Mouse (Mus musculus): Measurements from ENCODE around the gene R3hdm2. TPM values are rescaled to one million over a fixed set of nuclear protein-coding genes. Genes with fewer than 3 reads are reported as not detected.

R3hdm2 gene
- polyA plus RNA-seq, 1 experiment from 2014 or later: 36.1 TPM

GRCm38 (mm10) chr10:127349810-127350209 is 30.3 kb upstream of the R3hdm2 start:
- 78% methylated on average over 8 of the region's 8 CpGs for WGBS
- H3K9me3 ChIP-seq (replicated peaks; ENCODE audit: control insufficient read depth, low read length): no peaks in the 10 kb centered on the region
- ATAC-seq (replicated peaks; ENCODE audit: insufficient number of reproducible peaks, low FRiP score, low TSS enrichment, low read depth): no peak

GRCm38 (mm10) chr10:127350594-127351284 is 29.4 kb upstream of the R3hdm2 start:
- peak overlapping the region; percentile 43 for H3K4me2 ChIP-seq (ENCODE audit: low read depth, low read length)
- H3K36me3 ChIP-seq (replicated peaks; ENCODE audit: control insufficient read depth, insufficient read depth, low read depth, low read length): no peaks in the 10 kb centered on the region
- H3K27me3 ChIP-seq (ENCODE audit: control insufficient read depth, insufficient read depth, low read length): no peaks in the 10 kb centered on the region
- 9% methylated on average over 23 of the region's 24 CpGs for WGBS
- H3K4me1 ChIP-seq (ENCODE audit: control insufficient read depth, insufficient read depth, low read length): no peaks in the 10 kb centered on the region
- DNase-seq (ENCODE audit: low spot score) (peak; percentile 88), ATAC-seq (replicated peaks; ENCODE audit: insufficient number of reproducible peaks, low FRiP score, low TSS enrichment, low read depth) (peak; percentile 69)
- H3K9ac ChIP-seq (replicated peaks; ENCODE audit: low read length): peak overlapping the region; percentile 53
- H3K9me3 ChIP-seq (replicated peaks; ENCODE audit: control insufficient read depth, low read length): no peaks in the 10 kb centered on the region
- H3K27ac ChIP-seq (replicated peaks; ENCODE audit: low read depth, low read length): no peak overlapping the region
- no peak overlapping the region for H3K4me3 ChIP-seq (ENCODE audit: low read depth, low read length)

More at GRCm38 (mm10) chr10:127349810-127350209, 30.3 kb upstream of the R3hdm2 start:
- H3K4me1 ChIP-seq (ENCODE audit: control insufficient read depth, insufficient read depth, low read length): no peaks in the 10 kb centered on the region
- H3K27me3 ChIP-seq (ENCODE audit: control insufficient read depth, insufficient read depth, low read length): no peaks in the 10 kb centered on the region
- H3K36me3 ChIP-seq (replicated peaks; ENCODE audit: control insufficient read depth, insufficient read depth, low read depth, low read length): no peaks in the 10 kb centered on the region
- DNase-seq (ENCODE audit: low spot score): no peak
- no peak overlapping the region for H3K27ac ChIP-seq (replicated peaks; ENCODE audit: low read depth, low read length)
- no peak overlapping the region for H3K4me3 ChIP-seq (ENCODE audit: low read depth, low read length)
- no peak overlapping the region for H3K9ac ChIP-seq (replicated peaks; ENCODE audit: low read length)
- no peak overlapping the region for H3K4me2 ChIP-seq (ENCODE audit: low read depth, low read length)

- H3K36me3 ChIP-seq (replicated peaks; ENCODE audit: control insufficient read depth, insufficient read depth, low read depth, low read length): no peaks in the 10 kb centered on the region
- no peaks in the 10 kb centered on the region for H3K27me3 ChIP-seq (ENCODE audit: control insufficient read depth, insufficient read depth, low read length)
- H3K4me1 ChIP-seq (ENCODE audit: control insufficient read depth, insufficient read depth, low read length): no peaks in the 10 kb centered on the region
- ATAC-seq (replicated peaks; ENCODE audit: insufficient number of reproducible peaks, low FRiP score, low TSS enrichment, low read depth) (no peak; the same call in 1 of the 2 replicates), DNase-seq (ENCODE audit: low spot score) (no peak)
- WGBS: 81% methylated on average over 8 of the region's 8 CpGs
- no peak overlapping the region for H3K27ac ChIP-seq (replicated peaks; ENCODE audit: low read depth, low read length)
- no peaks in the 10 kb centered on the region for H3K9me3 ChIP-seq (replicated peaks; ENCODE audit: control insufficient read depth, low read length)
- no peak overlapping the region for H3K4me2 ChIP-seq (ENCODE audit: low read depth, low read length)
- H3K9ac ChIP-seq (replicated peaks; ENCODE audit: low read length): no peak overlapping the region; the same call in 1 of the 2 replicates
- H3K4me3 ChIP-seq (ENCODE audit: low read depth, low read length): no peak overlapping the region
Measured at GRCm38 (mm10) chr10:127351285-127351595, 28.9 kb upstream of the R3hdm2 start.

GRCm38 (mm10) chr10:127351719-127352118 is 28.4 kb upstream of the R3hdm2 start:
- 66% methylated on average over 8 of the region's 8 CpGs for WGBS
- H3K9me3 ChIP-seq (replicated peaks; ENCODE audit: control insufficient read depth, low read length): no peaks in the 10 kb centered on the region
- ATAC-seq (replicated peaks; ENCODE audit: insufficient number of reproducible peaks, low FRiP score, low TSS enrichment, low read depth) (no peak), DNase-seq (ENCODE audit: low spot score) (no peak)
- no peak overlapping the region for H3K4me3 ChIP-seq (ENCODE audit: low read depth, low read length)
- no peaks in the 10 kb centered on the region for H3K4me1 ChIP-seq (ENCODE audit: control insufficient read depth, insufficient read depth, low read length)
- H3K36me3 ChIP-seq (replicated peaks; ENCODE audit: control insufficient read depth, insufficient read depth, low read depth, low read length): no peaks in the 10 kb centered on the region
- no peak overlapping the region for H3K9ac ChIP-seq (replicated peaks; ENCODE audit: low read length)
- H3K27ac ChIP-seq (replicated peaks; ENCODE audit: low read depth, low read length): no peak overlapping the region
- no peak overlapping the region for H3K4me2 ChIP-seq (ENCODE audit: low read depth, low read length)
- no peaks in the 10 kb centered on the region for H3K27me3 ChIP-seq (ENCODE audit: control insufficient read depth, insufficient read depth, low read length)

- H3K9ac ChIP-seq (replicated peaks; ENCODE audit: low read length): no peak overlapping the region
- ATAC-seq (replicated peaks; ENCODE audit: insufficient number of reproducible peaks, low FRiP score, low TSS enrichment, low read depth): no peak
- no peak overlapping the region for H3K4me3 ChIP-seq (ENCODE audit: low read depth, low read length)
- WGBS: 86% methylated on average over 9 of the region's 9 CpGs
- no peaks in the 10 kb centered on the region for H3K4me1 ChIP-seq (ENCODE audit: control insufficient read depth, insufficient read depth, low read length)
- DNase-seq (ENCODE audit: low spot score): no peak
- no peak overlapping the region for H3K27ac ChIP-seq (replicated peaks; ENCODE audit: low read depth, low read length)
- H3K4me2 ChIP-seq (ENCODE audit: low read depth, low read length): no peak overlapping the region
- H3K36me3 ChIP-seq (replicated peaks; ENCODE audit: control insufficient read depth, insufficient read depth, low read depth, low read length): no peaks in the 10 kb centered on the region
- H3K9me3 ChIP-seq (replicated peaks; ENCODE audit: control insufficient read depth, low read length): no peaks in the 10 kb centered on the region
- no peaks in the 10 kb centered on the region for H3K27me3 ChIP-seq (ENCODE audit: control insufficient read depth, insufficient read depth, low read length)
Measured at GRCm38 (mm10) chr10:127352187-127352586, 27.9 kb upstream of the R3hdm2 start.

- WGBS: 90% methylated on average over 11 of the region's 11 CpGs
- Histone ChIP-seq H3K27me3 (ENCODE audit: control insufficient read depth, insufficient read depth, low read length) (no peaks in the 10 kb centered on the region), H3K4me1 (ENCODE audit: control insufficient read depth, insufficient read depth, low read length) (no peaks in the 10 kb centered on the region), H3K9me3 (replicated peaks; ENCODE audit: control insufficient read depth, low read length) (no peaks in the 10 kb centered on the region), H3K36me3 (replicated peaks; ENCODE audit: control insufficient read depth, insufficient read depth, low read depth, low read length) (no peaks in the 10 kb centered on the region), H3K27ac (replicated peaks; ENCODE audit: low read depth, low read length) (no peak overlapping the region), H3K4me2 (ENCODE audit: low read depth, low read length) (no peak overlapping the region), H3K4me3 (ENCODE audit: low read depth, low read length) (no peak overlapping the region), H3K9ac (replicated peaks; ENCODE audit: low read length) (no peak overlapping the region)
- no peak for ATAC-seq (replicated peaks; ENCODE audit: insufficient number of reproducible peaks, low FRiP score, low TSS enrichment, low read depth)
- DNase-seq (ENCODE audit: low spot score): no peak
Measured at GRCm38 (mm10) chr10:127352766-127353165, 27.4 kb upstream of the R3hdm2 start.

- Histone ChIP-seq H3K27me3 (ENCODE audit: control insufficient read depth, insufficient read depth, low read length) (no peaks in the 10 kb centered on the region), H3K4me2 (ENCODE audit: low read depth, low read length) (no peak within 1 kb of the TSS), H3K9me3 (replicated peaks; ENCODE audit: control insufficient read depth, low read length) (no peaks in the 10 kb centered on the region), H3K4me3 (ENCODE audit: low read depth, low read length) (no peak within 1 kb of the TSS), H3K27ac (replicated peaks; ENCODE audit: low read depth, low read length) (no peak within 1 kb of the TSS), H3K9ac (replicated peaks; ENCODE audit: low read length) (no peak within 1 kb of the TSS), H3K4me1 (ENCODE audit: control insufficient read depth, insufficient read depth, low read length) (no peaks in the 10 kb centered on the region), H3K36me3 (replicated peaks; ENCODE audit: control insufficient read depth, insufficient read depth, low read depth, low read length) (no peaks in the 10 kb centered on the region)
- no peak for DNase-seq (ENCODE audit: low spot score)
- WGBS: 83% methylated on average over 18 of the region's 18 CpGs
- ATAC-seq (replicated peaks; ENCODE audit: insufficient number of reproducible peaks, low FRiP score, low TSS enrichment, low read depth): no peak
Measured at GRCm38 (mm10) chr10:127353909-127354895, 25.9 kb upstream of the R3hdm2 start, which contains the start of gene Inhbe. Gene Inhbe (minus strand): TSS chr10:127354411.

GRCm38 (mm10) chr10:127355336-127355735 is 24.8 kb upstream of the R3hdm2 start:
- Histone ChIP-seq H3K4me2 (ENCODE audit: low read depth, low read length) (no peak overlapping the region), H3K27ac (replicated peaks; ENCODE audit: low read depth, low read length) (no peak overlapping the region), H3K4me3 (ENCODE audit: low read depth, low read length) (no peak overlapping the region), H3K4me1 (ENCODE audit: control insufficient read depth, insufficient read depth, low read length) (no peaks in the 10 kb centered on the region), H3K36me3 (replicated peaks; ENCODE audit: control insufficient read depth, insufficient read depth, low read depth, low read length) (no peaks in the 10 kb centered on the region), H3K9ac (replicated peaks; ENCODE audit: low read length) (no peak overlapping the region), H3K27me3 (ENCODE audit: control insufficient read depth, insufficient read depth, low read length) (no peaks in the 10 kb centered on the region), H3K9me3 (replicated peaks; ENCODE audit: control insufficient read depth, low read length) (no peaks in the 10 kb centered on the region)
- DNase-seq (ENCODE audit: low spot score): no peak
- WGBS: 43% methylated on average over 10 of the region's 10 CpGs
- no peak for ATAC-seq (replicated peaks; ENCODE audit: insufficient number of reproducible peaks, low FRiP score, low TSS enrichment, low read depth)

Data from embryonic facial prominence, embryonic 11.5 days (tissue).